Mouse (Mus musculus): ENCODE measurements around the gene Copz2.

DNA sequence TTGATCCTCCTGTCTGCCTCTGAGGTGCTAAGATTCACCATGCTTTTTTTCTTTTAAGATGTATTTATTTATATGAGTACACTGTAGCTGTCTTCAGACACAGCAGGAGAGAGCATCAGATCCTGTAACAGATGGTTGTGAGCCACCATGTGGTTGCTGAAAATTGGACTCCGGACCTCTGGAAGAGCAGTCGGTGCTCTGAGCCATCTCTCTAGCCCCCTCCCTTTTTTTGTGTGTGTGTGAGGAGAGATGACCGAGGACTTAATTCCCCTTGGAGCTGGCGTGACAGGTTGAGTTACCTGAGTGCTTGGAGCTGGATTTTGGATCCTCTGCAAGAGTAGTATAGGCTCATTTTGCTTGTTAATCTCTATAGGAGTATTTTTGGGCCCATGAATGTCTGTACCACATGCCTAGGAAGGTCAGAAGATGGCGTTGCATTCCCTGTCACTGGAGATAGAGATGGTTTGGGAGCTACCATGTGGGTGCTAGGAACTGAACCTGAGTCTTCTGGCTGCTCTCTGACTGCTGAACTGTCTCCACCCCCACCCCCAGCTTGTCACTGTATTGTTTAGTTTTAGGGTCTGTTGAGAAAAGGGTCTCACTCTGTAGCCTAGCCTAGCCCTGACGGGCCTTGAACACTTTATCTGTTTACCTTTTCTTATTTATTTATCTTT lies 40.0 kb upstream of the Copz2 start:
- TF ChIP-seq POLR2A (IDR thresholded peaks at IDR 0.05; ENCODE audit: low read depth, low read length) (no peak), CTCF (IDR thresholded peaks at IDR 0.05; ENCODE audit: extremely low read depth, insufficient read length, insufficient replicate concordance, low read depth, low read length) (no peak)

Data from small intestine, adult 2 months (tissue).